Mouse (Mus musculus) ES-E14 (cell line): ENCODE measurements around the gene Jph2.

Experiments used
- CHD2 ChIP-seq: IDR thresholded peaks from 2 replicates; pipeline ENCODE4 v1.6.1; 2014; ENCODE audit warnings: mild to moderate bottlenecking, low read depth, low read length, inconsistent platforms
- HCFC1 ChIP-seq: IDR thresholded peaks from 2 replicates; pipeline ENCODE4 v1.6.1; 2012; ENCODE audit warnings: low read length, inconsistent platforms, borderline replicate concordance; ENCODE audit not compliant: insufficient read depth
- MAFK ChIP-seq: IDR thresholded peaks from 2 replicates; pipeline ENCODE4 v1.6.1; 2014; ENCODE audit warnings: mild to moderate bottlenecking, low read depth, low read length, inconsistent platforms; ENCODE audit not compliant: insufficient read depth
- ZC3H11A ChIP-seq: IDR thresholded peaks from 2 replicates; pipeline ENCODE4 v1.6.1; 2012; ENCODE audit warnings: low read depth, mild to moderate bottlenecking, inconsistent platforms, low read length, borderline replicate concordance
- ZNF384 ChIP-seq: IDR thresholded peaks from 2 replicates; pipeline ENCODE4 v1.6.1; 2012; ENCODE audit warnings: low read depth, low read length, inconsistent platforms

DNA sequence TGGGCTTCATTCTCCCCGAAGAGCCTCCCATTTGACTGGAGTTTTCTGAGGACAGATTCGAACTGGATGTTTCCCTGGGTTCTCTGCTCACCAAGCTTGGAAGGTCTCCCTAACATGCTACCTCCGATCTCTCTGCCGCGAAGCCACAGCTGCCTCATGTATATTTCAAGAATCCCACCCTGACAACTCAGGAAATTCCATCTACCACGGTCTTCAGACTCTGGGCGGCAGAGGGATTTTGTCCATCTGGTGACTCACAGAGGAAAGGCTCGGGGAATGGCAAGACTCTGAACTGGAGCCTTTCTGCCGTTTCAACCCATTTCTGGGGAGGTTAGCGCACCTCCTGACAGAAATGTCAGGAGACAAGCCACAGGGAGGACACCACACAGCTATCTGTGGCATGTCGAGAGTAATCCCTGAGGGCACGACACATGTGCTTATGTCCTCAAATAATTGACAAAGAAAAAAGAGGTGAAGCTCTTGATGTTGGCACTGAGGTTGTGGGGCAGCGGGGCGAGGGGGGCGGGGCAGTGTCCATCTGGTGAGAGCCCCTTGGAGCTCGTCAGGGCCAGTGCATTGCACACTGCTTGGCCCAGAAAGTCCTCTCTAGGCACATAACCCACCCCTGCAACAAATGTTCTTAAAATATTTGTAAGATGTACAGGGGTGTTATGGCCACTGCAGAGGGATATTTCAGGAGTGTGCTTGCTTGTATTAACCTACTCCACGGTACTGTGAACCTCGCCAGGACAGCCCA, 32.8 kb downstream of the Jph2 start:
- no peak for TF ChIP-seq ZNF384
- no peak for TF ChIP-seq CHD2
- TF ChIP-seq MAFK, result no peak
- TF ChIP-seq ZC3H11A, result no peak
- TF ChIP-seq HCFC1, result no peak
